Mouse (Mus musculus) subcutaneous adipose tissue, adult 2 months (tissue): ENCODE measurements around the gene Zfp628. TPM values are rescaled to one million over a fixed set of nuclear protein-coding genes. Genes with fewer than 3 reads are reported as not detected.

Experiments
- polyA plus RNA-seq: library from polyadenylated mRNA; depleted of rRNA; stranded (reverse); fragments of >200 nt; gene quantifications from 2 replicates; pipeline ENCODE4 v1.2.3, GENCODE M21; 2012; ENCODE audit warnings: low replicate concordance; rRNA removed

Zfp628 gene
- 8.7 and 16.0 TPM in 2 replicates for polyA plus RNA-seq

DNA sequence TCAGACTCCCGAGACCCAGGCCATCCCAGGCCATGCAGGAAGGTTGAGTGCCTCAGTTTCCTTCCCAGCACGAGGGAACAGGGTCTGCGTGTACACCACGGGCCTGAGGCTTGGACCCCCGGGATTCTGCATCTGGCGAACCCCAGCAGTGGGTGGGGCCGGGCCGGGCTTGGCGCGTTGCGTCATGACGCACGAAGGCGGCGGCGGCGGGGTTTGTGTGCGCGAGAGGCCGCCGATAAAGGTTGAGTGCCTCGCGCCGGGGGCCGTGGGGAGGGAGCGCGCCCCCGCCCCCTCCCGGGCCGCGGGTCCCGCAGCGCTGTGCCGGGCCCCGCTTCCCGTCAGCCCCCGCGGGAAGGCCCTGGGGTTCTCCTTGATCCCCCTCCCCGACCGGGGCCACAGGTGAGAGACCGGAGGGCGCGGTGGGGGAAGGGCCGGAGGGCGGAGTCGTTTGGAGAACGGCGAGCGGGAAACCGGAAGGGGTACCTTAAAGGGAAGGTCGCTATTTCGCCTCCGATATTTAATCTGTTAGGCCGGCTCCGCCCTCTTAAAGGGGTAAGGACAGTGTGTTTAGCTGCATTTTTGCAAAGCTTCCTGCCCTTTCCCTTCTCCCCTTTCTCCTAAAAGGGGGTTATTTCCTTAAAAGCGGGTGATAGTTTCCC lies at the start of gene Zfp628:
TSS of gene Zfp628 (plus strand) at position 211 of the 659 bp plus-strand sequence.

GRCm38 (mm10) chr7:4870133-4870532 lies 44.9 kb upstream of the Zfp628 start, which contains the start of gene Isoc2b:
TSS of gene Isoc2b (minus strand) at chr7:4870258.

DNA sequence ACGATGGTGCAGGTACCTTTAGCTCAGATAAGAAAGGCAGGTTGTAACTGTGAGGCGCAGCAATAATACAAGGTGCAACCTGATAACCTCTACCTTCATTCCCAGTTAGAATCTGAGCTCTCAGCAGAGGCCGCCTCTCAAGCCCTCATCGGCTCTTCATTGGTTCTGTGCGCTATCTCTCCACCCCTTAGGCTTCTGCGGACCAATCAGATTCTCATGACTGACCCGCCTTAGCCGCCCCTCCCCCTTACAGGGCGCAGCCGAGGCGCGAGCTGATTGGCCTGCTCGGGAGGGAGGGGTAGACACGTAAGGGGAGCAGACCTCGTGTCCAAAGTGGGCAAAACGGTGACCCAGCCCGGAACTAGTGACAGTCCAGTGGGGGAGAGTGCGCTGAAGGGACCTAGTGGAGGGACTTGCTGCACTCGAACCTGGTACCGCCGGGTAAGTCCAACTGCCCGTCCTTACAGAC lies 38.2 kb upstream of the Zfp628 start, which contains the start of gene Isoc2a:
TSS of gene Isoc2a (plus strand) at position 401 of the 469 bp plus-strand sequence.

DNA sequence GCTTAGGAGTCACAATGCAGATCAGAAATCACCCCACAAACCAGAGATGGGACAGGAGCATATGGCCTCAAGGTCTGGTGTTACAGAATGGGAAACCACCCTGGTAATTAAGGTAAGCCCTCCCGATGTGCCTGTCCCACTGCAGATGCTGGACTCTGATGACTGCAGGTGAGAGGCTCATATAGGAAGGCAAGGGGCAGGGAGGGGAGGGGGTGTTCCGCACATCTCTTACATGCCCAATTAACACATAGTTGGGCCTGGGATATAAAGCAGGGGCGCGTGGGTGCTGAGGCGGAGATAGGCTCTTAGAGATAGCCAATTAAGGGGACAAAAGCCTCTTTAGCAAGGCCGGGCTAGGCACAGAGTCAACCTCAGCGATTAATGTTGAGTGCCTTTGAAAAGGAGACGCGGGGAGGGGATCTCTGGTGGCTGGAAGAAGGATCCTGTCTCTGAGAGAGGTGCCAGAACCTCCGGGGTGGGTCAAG lies 8.5 kb upstream of the Zfp628 start, which contains the start of gene Gm36210:
TSS of gene Gm36210 (minus strand) at position 51 of the 485 bp plus-strand sequence.

GRCm38 (mm10) chr7:4921824-4922482 lies 6.9 kb downstream of the Zfp628 start, which contains the start of gene Nat14:
TSS of gene Nat14 (plus strand) at chr7:4922028.

DNA sequence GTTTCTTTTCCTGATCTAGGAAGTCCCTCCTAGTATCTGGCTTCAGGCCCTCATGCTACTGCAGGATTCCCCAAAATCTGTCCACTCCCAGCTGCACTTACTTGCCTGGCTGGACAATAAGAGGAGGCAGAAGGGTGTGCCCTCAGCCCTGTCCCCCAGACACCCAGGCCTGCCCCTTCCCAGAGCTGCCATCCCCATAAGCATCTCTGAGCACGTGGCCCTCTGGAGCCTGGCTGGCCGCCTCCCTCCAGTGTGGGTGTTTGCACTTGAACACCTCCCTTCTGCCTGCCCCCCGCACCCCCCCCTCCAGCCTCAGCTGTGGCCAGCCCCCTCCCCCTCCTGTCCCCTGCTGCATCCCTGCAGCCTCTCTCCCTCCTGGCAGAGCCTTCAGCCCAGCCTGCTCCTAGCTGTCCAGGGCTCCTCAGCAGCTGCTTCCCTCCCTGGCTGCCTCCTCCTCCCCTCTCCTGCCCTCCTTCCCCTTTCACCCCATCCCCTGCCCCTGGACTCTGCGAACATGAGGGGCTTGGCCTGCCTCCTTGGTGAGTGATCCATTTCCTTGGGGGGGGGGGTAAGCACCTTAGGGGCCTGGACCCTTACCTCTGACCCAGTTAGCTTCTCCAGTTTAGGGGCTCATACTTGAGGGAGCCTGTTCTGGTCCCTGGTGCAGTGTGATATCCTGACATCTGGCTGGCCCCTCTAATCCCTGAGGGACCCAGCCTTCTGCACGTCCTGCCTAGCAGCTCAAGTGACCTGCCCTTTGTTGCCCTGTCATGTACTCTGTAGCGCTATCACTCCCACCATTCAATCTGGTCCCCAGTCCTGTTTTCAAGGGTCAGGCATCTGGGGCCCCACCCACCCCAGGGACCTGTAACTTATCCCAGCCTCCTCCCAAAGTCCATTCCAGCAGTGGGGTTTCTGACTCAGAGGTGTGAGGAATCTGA lies 10.7 kb downstream of the Zfp628 start, which contains the start of gene Ssc5d:
TSS of gene Ssc5d (plus strand) at position 345 of the 941 bp plus-strand sequence.

GRCm38 (mm10) chr7:4964272-4964671 lies 49.3 kb downstream of the Zfp628 start, which contains the start of gene Sbk2:
TSS of gene Sbk2 (minus strand) at chr7:4964406.

GRCm38 (mm10) chr7:4971068-4971467 lies 56.1 kb downstream of the Zfp628 start, which contains the start of gene Sbk3:
TSS of gene Sbk3 (minus strand) at chr7:4971168.

Other genes starting within 250 kb of the Zfp628 start
- 36.3 and 51.8 TPM in 2 replicates for gene Hspbp1, start 230.1 kb upstream of the Zfp628 start, polyA plus RNA-seq
- gene Brsk1, start 224.6 kb upstream of the Zfp628 start, polyA plus RNA-seq = 2.8 and 14.9 TPM in 2 replicates
- gene Tmem150b, start 190.0 kb upstream of the Zfp628 start, polyA plus RNA-seq = 1.5 and 1.7 TPM in 2 replicates
- gene Kmt5c, start 175.1 kb upstream of the Zfp628 start, polyA plus RNA-seq = 69.5 and 121 TPM in 2 replicates
- 20.8 and 97.5 TPM in 2 replicates for gene Cox6b2, start 162.1 kb upstream of the Zfp628 start, polyA plus RNA-seq
- gene Fam71e2, start 143.9 kb upstream of the Zfp628 start, polyA plus RNA-seq = not detected in 2 replicates
- gene Il11, start 132.4 kb upstream of the Zfp628 start, polyA plus RNA-seq = 0.11 and 0.45 TPM in 2 replicates
- not detected in 2 replicates for gene Tmem190, start 132.3 kb upstream of the Zfp628 start, polyA plus RNA-seq
- 13.9 and 33.7 TPM in 2 replicates for gene Tmem238, start 125.6 kb upstream of the Zfp628 start, polyA plus RNA-seq
- 303 and 400 TPM in 2 replicates for gene Rpl28, start 122.3 kb upstream of the Zfp628 start, polyA plus RNA-seq
- gene Ube2s, start 102.6 kb upstream of the Zfp628 start, polyA plus RNA-seq = 249 and 346 TPM in 2 replicates
- gene Shisa7, start 70.5 kb upstream of the Zfp628 start, polyA plus RNA-seq = 0.04 and 0.87 TPM in 2 replicates
- gene Isoc2b, start 45.0 kb upstream of the Zfp628 start, polyA plus RNA-seq = 22.3 and 43.4 TPM in 2 replicates
- gene Isoc2a, start 38.1 kb upstream of the Zfp628 start, polyA plus RNA-seq = 43.3 and 99.8 TPM in 2 replicates
- gene Gm36210, start 8.7 kb upstream of the Zfp628 start, polyA plus RNA-seq = 0.09 and 0.67 TPM in 2 replicates
- 3.0 and 16.9 TPM in 2 replicates for gene Nat14, start 6.8 kb downstream of the Zfp628 start, polyA plus RNA-seq
- gene Ssc5d, start 10.6 kb downstream of the Zfp628 start, polyA plus RNA-seq = 17.4 and 38.7 TPM in 2 replicates
- gene Sbk2, start 49.2 kb downstream of the Zfp628 start, polyA plus RNA-seq = 0.63 and 0.77 TPM in 2 replicates
- gene Sbk3, start 56.0 kb downstream of the Zfp628 start, polyA plus RNA-seq = 0.08 and 0.10 TPM in 2 replicates
- gene Zfp579, start 80.9 kb downstream of the Zfp628 start, polyA plus RNA-seq = 42.5 and 74.3 TPM in 2 replicates
- 34.8 and 37.7 TPM in 2 replicates for gene Zfp524, start 99.2 kb downstream of the Zfp628 start, polyA plus RNA-seq
- 22.7 and 39.7 TPM in 2 replicates for gene Fiz1, start 99.5 kb downstream of the Zfp628 start, polyA plus RNA-seq
- 0.26 TPM in 1 of 2 replicates, not detected in the other for gene Gm44973, start 100.3 kb downstream of the Zfp628 start, polyA plus RNA-seq
- gene Zfp865, start 105.2 kb downstream of the Zfp628 start, polyA plus RNA-seq = 24.3 and 43.2 TPM in 2 replicates
- gene Ccdc106, start 105.3 kb downstream of the Zfp628 start, polyA plus RNA-seq = 0.63 and 20.2 TPM in 2 replicates
- not detected in 2 replicates for gene 4632433K11Rik, start 118.9 kb downstream of the Zfp628 start, polyA plus RNA-seq
- 5.2 and 5.6 TPM in 2 replicates for gene Zfp784, start 123.2 kb downstream of the Zfp628 start, polyA plus RNA-seq
- 15.4 and 30.5 TPM in 2 replicates for gene Zfp580, start 136.3 kb downstream of the Zfp628 start, polyA plus RNA-seq
- 143 and 241 TPM in 2 replicates for gene U2af2, start 146.9 kb downstream of the Zfp628 start, polyA plus RNA-seq
- gene Epn1, start 165.0 kb downstream of the Zfp628 start, polyA plus RNA-seq = 151 and 159 TPM in 2 replicates
- gene Rfpl4, start 201.7 kb downstream of the Zfp628 start, polyA plus RNA-seq = not detected in 2 replicates
- gene Rasl2-9, start 210.7 kb downstream of the Zfp628 start, polyA plus RNA-seq = 0.57 and 2.0 TPM in 2 replicates
- gene Vmn1r55, start 234.5 kb downstream of the Zfp628 start, polyA plus RNA-seq = not detected in 2 replicates